Mouse (Mus musculus) CH12.LX (cell line): ENCODE data around the gene Sh3rf1. TPM values are rescaled to one million over a fixed set of nuclear protein-coding genes. Genes with fewer than 3 reads are reported as not detected.

ENCODE experiments used
- DNase-seq: peaks from one replicate; pipeline ENCODE4 v3.0.0-alpha.2; 2013; ENCODE audit errors: extremely low read depth
- H3K27ac ChIP-seq: 2 replicates; pipeline ENCODE4 v1.5.1; 2012; ENCODE audit warnings: low read depth, mild to moderate bottlenecking, control low read depth, moderate library complexity; ENCODE audit not compliant: insufficient read depth
- H3K27me3 ChIP-seq: replicated peaks from 2 replicates; pipeline ENCODE3; 2012; ENCODE audit warnings: inconsistent platforms
- H3K36me3 ChIP-seq, 2 experiments: replicated peaks in 1 of 2; 2 replicates each; pipeline versions ENCODE3 to v1.6.1; 2012; ENCODE audit warnings: inconsistent platforms in 1 of 2, low read length in 1 of 2, mild to moderate bottlenecking in 1 of 2, mixed read lengths in 1 of 2, moderate library complexity in 1 of 2; ENCODE audit not compliant: control insufficient read depth in 1 of 2, insufficient read depth in 1 of 2
- H3K4me1 ChIP-seq, 2 experiments: 2 replicates each; pipeline ENCODE4 v1.6.1; 2012; ENCODE audit warnings: inconsistent platforms in 1 of 2, moderate library complexity in 1 of 2; ENCODE audit not compliant: insufficient read depth in 2 of 2, control insufficient read depth in 1 of 2
- H3K4me2 ChIP-seq: 2 replicates; pipeline ENCODE4 v1.6.1; 2012; ENCODE audit warnings: low read depth, mild to moderate bottlenecking, control low read depth; ENCODE audit not compliant: poor library complexity, insufficient read depth, severe bottlenecking
- H3K4me3 ChIP-seq, 3 experiments: fragments of 150-350 bp in 1 of 3; sonication (generic) in 1 of 3; replicated peaks in 1 of 3; 2 replicates each; pipeline versions ENCODE3 to v1.5.1; 2011 to 2012; ENCODE audit warnings: low read depth in 2 of 3, low read length in 2 of 3, mild to moderate bottlenecking in 2 of 3, moderate library complexity in 2 of 3, control low read depth in 1 of 3, improper control_type of control experiment in 1 of 3, inconsistent platforms in 1 of 3, mixed read lengths in 1 of 3; ENCODE audit not compliant: poor library complexity in 1 of 3
- H3K79me2 ChIP-seq: replicated peaks from 2 replicates; pipeline ENCODE4 v1.6.1; 2012; ENCODE audit warnings: mild to moderate bottlenecking, moderate library complexity; ENCODE audit not compliant: control insufficient read depth, poor library complexity, insufficient read depth, severe bottlenecking; ENCODE audit errors: extremely low read depth
- H3K9ac ChIP-seq: 2 replicates; pipeline ENCODE4 v1.6.1; 2012; ENCODE audit warnings: low read depth, mild to moderate bottlenecking, control low read depth, moderate library complexity; ENCODE audit not compliant: insufficient read depth
- H3K9me3 ChIP-seq: replicated peaks from 2 replicates; pipeline ENCODE3; 2012; ENCODE audit warnings: low read length, inconsistent platforms, mixed read lengths
- BHLHE40 ChIP-seq: IDR thresholded peaks from 2 replicates; pipeline ENCODE4 v1.6.1; 2011; ENCODE audit warnings: mild to moderate bottlenecking, low read depth, low read length, improper control_type of control experiment
- CHD2 ChIP-seq: IDR thresholded peaks from 2 replicates; pipeline ENCODE4 v1.6.1; 2011; ENCODE audit warnings: low read length, improper control_type of control experiment
- ELF1 ChIP-seq: IDR thresholded peaks from 2 replicates; pipeline ENCODE4 v1.6.1; 2014; ENCODE audit warnings: low read depth, mild to moderate bottlenecking, inconsistent platforms, low read length, improper control_type of control experiment
- EP300 ChIP-seq: IDR thresholded peaks from 2 replicates; pipeline ENCODE4 v1.6.1; 2011; ENCODE audit warnings: low read length, improper control_type of control experiment
- ETS1 ChIP-seq: conservative IDR thresholded peaks from 2 replicates; pipeline ENCODE4 v1.6.1; 2012; ENCODE audit warnings: low read depth, mild to moderate bottlenecking, inconsistent platforms, low read length, improper control_type of control experiment, moderate library complexity
- GABPA ChIP-seq: IDR thresholded peaks from 2 replicates; pipeline ENCODE4 v1.6.1; 2012; ENCODE audit warnings: low read depth, low read length, improper control_type of control experiment, inconsistent platforms; ENCODE audit not compliant: insufficient replicate concordance
- HCFC1 ChIP-seq: IDR thresholded peaks from 2 replicates; pipeline ENCODE4 v1.6.1; 2012; ENCODE audit warnings: low read depth, mild to moderate bottlenecking, inconsistent platforms, low read length, improper control_type of control experiment
- JUN ChIP-seq: IDR thresholded peaks from 2 replicates; pipeline ENCODE4 v1.6.1; 2011; ENCODE audit warnings: low read depth, mild to moderate bottlenecking, low read length, improper control_type of control experiment, moderate library complexity; ENCODE audit not compliant: insufficient read depth
- JUND ChIP-seq: conservative IDR thresholded peaks from 2 replicates; pipeline ENCODE4 v1.6.1; 2011; ENCODE audit warnings: low read depth, low read length, improper control_type of control experiment
- MAZ ChIP-seq: IDR thresholded peaks from 2 replicates; pipeline ENCODE4 v1.6.1; 2012; ENCODE audit warnings: low read depth, mild to moderate bottlenecking, inconsistent platforms, low read length, improper control_type of control experiment, moderate library complexity
- MXI1 ChIP-seq: IDR thresholded peaks from 2 replicates; pipeline ENCODE4 v1.6.1; 2011; ENCODE audit warnings: mild to moderate bottlenecking, low read depth, low read length, improper control_type of control experiment
- MYC ChIP-seq: IDR thresholded peaks from 2 replicates; pipeline ENCODE4 v1.6.1; 2011; ENCODE audit warnings: low read depth, mild to moderate bottlenecking, improper control_type of control experiment, low read length
- NRF1 ChIP-seq: IDR thresholded peaks from 2 replicates; pipeline ENCODE4 v1.6.1; 2014; ENCODE audit warnings: low read depth, mild to moderate bottlenecking, inconsistent platforms, low read length, improper control_type of control experiment, moderate library complexity
- PAX5 ChIP-seq: IDR thresholded peaks from 2 replicates; pipeline ENCODE4 v1.6.1; 2012; ENCODE audit warnings: low read length, inconsistent platforms, mixed read lengths
- RAD21 ChIP-seq: IDR thresholded peaks from 2 replicates; pipeline ENCODE4 v1.6.1; 2011; ENCODE audit warnings: low read depth, mild to moderate bottlenecking, low read length, improper control_type of control experiment, moderate library complexity
- SIN3A ChIP-seq: IDR thresholded peaks from 2 replicates; pipeline ENCODE4 v1.6.1; 2012; ENCODE audit warnings: low read length, improper control_type of control experiment, inconsistent platforms
- TBP ChIP-seq: conservative IDR thresholded peaks from 2 replicates; pipeline ENCODE4 v1.6.1; 2011; ENCODE audit warnings: low read depth, low read length, improper control_type of control experiment
- UBTF ChIP-seq: IDR thresholded peaks from 2 replicates; pipeline ENCODE4 v1.6.1; 2012; ENCODE audit warnings: low read depth, mild to moderate bottlenecking, inconsistent platforms, low read length, improper control_type of control experiment, moderate library complexity
- USF2 ChIP-seq: conservative IDR thresholded peaks from 2 replicates; pipeline ENCODE4 v1.6.1; 2011; ENCODE audit warnings: low read depth, low read length, improper control_type of control experiment
- ZNF384 ChIP-seq: IDR thresholded peaks from 2 replicates; pipeline ENCODE4 v1.6.1; 2012; ENCODE audit warnings: low read depth, low read length, improper control_type of control experiment, inconsistent platforms
- dilution Hi-C: fragments of 300-500 bp; cut with MboI; formaldehyde crosslinking; loops from 2 replicates; pipeline ENCODE4 v1.14.3; 2020; ENCODE audit warnings: low sequenced_read_pairs; ENCODE audit not compliant: extremely low pct_unique_long_range_greater_than_20kb, extremely low pct_ligation_motif_present
- in situ Hi-C: fragments of 300-500 bp; cut with MboI; formaldehyde crosslinking; loops from 3 replicates; pipeline ENCODE4 v1.14.3; 2019; ENCODE audit warnings: low sequenced_read_pairs, low pct_ligation_motif_present, low pct_unique_long_range_greater_than_20kb, mixed read lengths
- polyA plus RNA-seq: library from polyadenylated mRNA; unstranded; fragments of >175 nt; gene quantifications from 2 replicates; pipeline ENCODE4 v1.2.1, GENCODE M21; 2012; ENCODE audit warnings: low read depth; ENCODE audit not compliant: insufficient read length
- total RNA-seq, 2 experiments: library from RNA; depleted of rRNA; stranded (reverse); fragments of 300-350 nt in 1 of 2; fragments of >200 nt in 1 of 2; gene quantifications; 2 replicates each; pipeline ENCODE4 v1.2.3; 2012 to 2014

Gene Sh3rf1
- total and polyA plus RNA-seq, 3 experiments: 6.0 to 16.8 (median 10.6) TPM

GRCm38 (mm10) chr8:61243491-61243890, 19.8 kb downstream of the Sh3rf1 start:
- Histone ChIP-seq H3K9me3 (peaks cover 21% of the 10 kb centered on the region), H3K79me2 (peaks cover 15% of the 10 kb centered on the region), H3K27me3 (no peaks in the 10 kb centered on the region), H3K9ac (no peak overlapping the region), H3K4me1 (no peaks in the 10 kb centered on the region), H3K4me2 (no peak overlapping the region), H3K36me3 (peaks cover 9 to 71% of the 10 kb centered on the region in 2 experiments), H3K4me3 (no peak overlapping the region), H3K27ac (no peak overlapping the region)
- dilution Hi-C loops: no loop called here
- no peak for DNase-seq
- in situ Hi-C loops: no loop called here
- TF ChIP-seq ZNF384 (no peak), UBTF (no peak), MAZ (no peak)
- TF ChIP-seq, all 38 proteins: peak for 0

DNA sequence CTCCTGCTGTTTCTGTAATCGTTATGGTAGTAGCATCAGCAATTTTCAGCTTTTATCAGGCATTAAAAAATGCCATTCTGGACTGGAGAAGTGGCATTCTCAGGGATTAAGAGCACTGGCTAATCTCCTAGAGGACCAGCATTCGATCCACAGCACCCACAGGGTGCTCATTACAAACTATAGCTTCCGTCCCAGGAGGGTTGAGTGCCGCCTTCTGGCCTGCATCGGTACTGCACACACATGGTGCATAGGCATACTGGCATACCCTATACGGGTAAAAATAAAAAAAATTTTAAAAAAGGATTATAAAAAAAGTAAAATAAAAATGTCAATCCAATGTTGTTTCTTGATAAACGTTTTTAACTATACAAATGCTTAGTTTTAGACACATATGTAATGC, 20.5 kb downstream of the Sh3rf1 start:
- in situ Hi-C loops (no loop called here), dilution Hi-C loops (no loop called here)
- Histone ChIP-seq H3K36me3 (peaks cover 9 to 71% of the 10 kb centered on the region in 2 experiments), H3K27ac (no peak overlapping the region), H3K4me2 (no peak overlapping the region), H3K4me1 (no peaks in the 10 kb centered on the region), H3K9ac (no peak overlapping the region), H3K27me3 (no peaks in the 10 kb centered on the region), H3K79me2 (peaks cover 15% of the 10 kb centered on the region), H3K9me3 (peaks cover 24% of the 10 kb centered on the region), H3K4me3 (no peak overlapping the region)
- DNase-seq: no peak
- TF ChIP-seq UBTF (no peak), MXI1 (no peak), RAD21 (no peak; the same call in 1 of the 2 replicates), SIN3A (no peak), HCFC1 (no peak), USF2 (no peak), GABPA (no peak), NRF1 (no peak), EP300 (no peak), BHLHE40 (no peak), TBP (no peak), CHD2 (no peak), JUN (no peak), ETS1 (no peak), JUND (no peak), ELF1 (no peak), PAX5 (no peak), MYC (no peak)
